Mouse (Mus musculus): ENCODE data around the gene Plac1. TPM values are rescaled to one million over a fixed set of nuclear protein-coding genes. Genes with fewer than 3 reads are reported as not detected.

The Plac1 gene
- polyA plus RNA-seq, 1 experiment from 2014 or later: 2.9 TPM

GRCm38 (mm10) chrX:53087202-53087601 lies 152.7 kb downstream of the Plac1 start:
- no peak overlapping the region for H3K27ac ChIP-seq
- ATAC-seq (replicated peaks; ENCODE audit: low FRiP score, low read depth): no peak
- TF ChIP-seq CTCF (IDR thresholded peaks at IDR 0.05; ENCODE audit: low read depth): no peak
- WGBS: 57% methylated on average over 1 of the region's 1 CpGs
- no peaks in the 10 kb centered on the region for H3K27me3 ChIP-seq (ENCODE audit: insufficient read depth, low read length)
- DNase-seq (ENCODE audit: low spot score): peak; percentile 14
- no peaks in the 10 kb centered on the region for H3K4me1 ChIP-seq (replicated peaks; ENCODE audit: insufficient read depth, low read length)
- H3K9ac ChIP-seq (ENCODE audit: low read depth, low read length): no peak overlapping the region
- H3K4me3 ChIP-seq (replicated peaks; ENCODE audit: low read depth, low read length): no peak overlapping the region
- H3K9me3 ChIP-seq (replicated peaks; ENCODE audit: low read length): no peaks in the 10 kb centered on the region
- no peak overlapping the region for H3K4me2 ChIP-seq (ENCODE audit: low read length)
- no peaks in the 10 kb centered on the region for H3K36me3 ChIP-seq (ENCODE audit: insufficient read depth, low read length)

- ATAC-seq (replicated peaks; ENCODE audit: low FRiP score, low read depth): no peak
- no peaks in the 10 kb centered on the region for H3K4me1 ChIP-seq (replicated peaks; ENCODE audit: insufficient read depth, low read length)
- no peak for TF ChIP-seq CTCF (IDR thresholded peaks at IDR 0.05; ENCODE audit: low read depth)
- H3K27ac ChIP-seq: no peak overlapping the region
- no peaks in the 10 kb centered on the region for H3K9me3 ChIP-seq (replicated peaks; ENCODE audit: low read length)
- 74% methylated on average over 5 of the region's 5 CpGs for WGBS
- no peaks in the 10 kb centered on the region for H3K27me3 ChIP-seq (ENCODE audit: insufficient read depth, low read length)
- H3K36me3 ChIP-seq (ENCODE audit: insufficient read depth, low read length): no peaks in the 10 kb centered on the region
- H3K9ac ChIP-seq (ENCODE audit: low read depth, low read length): no peak overlapping the region
- no peak overlapping the region for H3K4me2 ChIP-seq (ENCODE audit: low read length)
- no peak for DNase-seq (ENCODE audit: low spot score)
- H3K4me3 ChIP-seq (replicated peaks; ENCODE audit: low read depth, low read length): no peak overlapping the region
Observed at GRCm38 (mm10) chrX:53085559-53085958, 154.4 kb downstream of the Plac1 start.

GRCm38 (mm10) chrX:53064406-53064805 lies 175.5 kb downstream of the Plac1 start:
- H3K4me2 ChIP-seq (ENCODE audit: low read length): no peak overlapping the region
- no peak overlapping the region for H3K9ac ChIP-seq (ENCODE audit: low read depth, low read length)
- no peaks in the 10 kb centered on the region for H3K9me3 ChIP-seq (replicated peaks; ENCODE audit: low read length)
- no peak overlapping the region for H3K4me3 ChIP-seq (replicated peaks; ENCODE audit: low read depth, low read length)
- DNase-seq (ENCODE audit: low spot score) (no peak), ATAC-seq (replicated peaks; ENCODE audit: low FRiP score, low read depth) (no peak)
- WGBS: 87% methylated on average over 3 of the region's 3 CpGs
- no peak overlapping the region for H3K27ac ChIP-seq
- no peaks in the 10 kb centered on the region for H3K4me1 ChIP-seq (replicated peaks; ENCODE audit: insufficient read depth, low read length)
- no peaks in the 10 kb centered on the region for H3K36me3 ChIP-seq (ENCODE audit: insufficient read depth, low read length)
- H3K27me3 ChIP-seq (ENCODE audit: insufficient read depth, low read length): no peaks in the 10 kb centered on the region
- TF ChIP-seq CTCF (IDR thresholded peaks at IDR 0.05; ENCODE audit: low read depth): no peak

GRCm38 (mm10) chrX:53059426-53060007 lies 180.4 kb downstream of the Plac1 start:
- TF ChIP-seq CTCF (IDR thresholded peaks at IDR 0.05; ENCODE audit: low read depth): no peak
- no peaks in the 10 kb centered on the region for H3K27me3 ChIP-seq (ENCODE audit: insufficient read depth, low read length)
- H3K4me3 ChIP-seq (replicated peaks; ENCODE audit: low read depth, low read length): peak overlapping the region; percentile 26; the same call in 1 of the 2 replicates
- DNase-seq (ENCODE audit: low spot score) (peak; percentile 47), ATAC-seq (replicated peaks; ENCODE audit: low FRiP score, low read depth) (no peak)
- H3K4me1 ChIP-seq (replicated peaks; ENCODE audit: insufficient read depth, low read length): no peaks in the 10 kb centered on the region
- 33% methylated on average over 11 of the region's 11 CpGs for WGBS
- H3K9ac ChIP-seq (ENCODE audit: low read depth, low read length): no peak overlapping the region; the same call in 1 of the 2 replicates
- no peaks in the 10 kb centered on the region for H3K9me3 ChIP-seq (replicated peaks; ENCODE audit: low read length)
- peak overlapping the region; percentile 63 for H3K4me2 ChIP-seq (ENCODE audit: low read length)
- no peak overlapping the region for H3K27ac ChIP-seq
- no peaks in the 10 kb centered on the region for H3K36me3 ChIP-seq (ENCODE audit: insufficient read depth, low read length)

GRCm38 (mm10) chrX:53058459-53059280 lies 181.2 kb downstream of the Plac1 start:
- DNase-seq (ENCODE audit: low spot score) (peak; percentile 32), ATAC-seq (replicated peaks; ENCODE audit: low FRiP score, low read depth) (no peak)
- whole genome bisulfite sequencing: 24% methylated on average over 33 of the region's 33 CpGs
- Histone ChIP-seq H3K9ac (ENCODE audit: low read depth, low read length) (peak overlapping the region; percentile 42), H3K36me3 (ENCODE audit: insufficient read depth, low read length) (no peaks in the 10 kb centered on the region), H3K4me3 (replicated peaks; ENCODE audit: low read depth, low read length) (peak overlapping the region; percentile 26), H3K9me3 (replicated peaks; ENCODE audit: low read length) (no peaks in the 10 kb centered on the region), H3K4me2 (ENCODE audit: low read length) (peak overlapping the region; percentile 63), H3K27ac (peak overlapping the region; percentile 50; the same call in 1 of the 2 replicates), H3K4me1 (replicated peaks; ENCODE audit: insufficient read depth, low read length) (no peaks in the 10 kb centered on the region), H3K27me3 (ENCODE audit: insufficient read depth, low read length) (no peaks in the 10 kb centered on the region)
- TF ChIP-seq CTCF (IDR thresholded peaks at IDR 0.05; ENCODE audit: low read depth): no peak

GRCm38 (mm10) chrX:53057760-53058090 lies 182.2 kb downstream of the Plac1 start:
- TF ChIP-seq CTCF (IDR thresholded peaks at IDR 0.05; ENCODE audit: low read depth): no peak
- no peak for ATAC-seq (replicated peaks; ENCODE audit: low FRiP score, low read depth)
- peak overlapping the region; percentile 93 for H3K27ac ChIP-seq
- peak overlapping the region; percentile 83 for H3K9ac ChIP-seq (ENCODE audit: low read depth, low read length)
- DNase-seq (ENCODE audit: low spot score): no peak
- WGBS: 40% methylated on average over 6 of the region's 6 CpGs
- peak overlapping the region; percentile 63 for H3K4me2 ChIP-seq (ENCODE audit: low read length)
- no peak overlapping the region for H3K4me3 ChIP-seq (replicated peaks; ENCODE audit: low read depth, low read length)
- no peaks in the 10 kb centered on the region for H3K36me3 ChIP-seq (ENCODE audit: insufficient read depth, low read length)
- H3K27me3 ChIP-seq (ENCODE audit: insufficient read depth, low read length): no peaks in the 10 kb centered on the region
- 0 out of 2 replicates have a peak, but pooled peaks cover under 1% of the 10 kb centered on the region for H3K4me1 ChIP-seq (replicated peaks; ENCODE audit: insufficient read depth, low read length)
- H3K9me3 ChIP-seq (replicated peaks; ENCODE audit: low read length): no peaks in the 10 kb centered on the region

Data from kidney, postnatal 0 days (tissue).